Mouse (Mus musculus) midbrain, embryonic 13.5 days (tissue): ENCODE measurements around the gene Zfp658. TPM values are rescaled to one million over a fixed set of nuclear protein-coding genes. Genes with fewer than 3 reads are reported as not detected.
A peak's percentile ranks its signal among the peaks of the same experiment; 100 is the strongest.

Source experiments
- ATAC-seq: fragments of 200-750 bp; cut with Nextera tagmentation; 2 replicates; pipeline ENCODE4 v1.8.0; 2017; ENCODE audit warnings: mild to moderate bottlenecking, moderate TSS enrichment, moderate library complexity
- H3K27ac ChIP-seq: fragments of 300-500 bp; sonication (generic); 2 replicates; pipeline ENCODE4 v1.5.1; 2015; ENCODE audit warnings: inconsistent platforms, mild to moderate bottlenecking, moderate library complexity
- H3K27me3 ChIP-seq: fragments of 300-500 bp; sonication (generic); 2 replicates; pipeline ENCODE4 v1.6.1; 2015; ENCODE audit warnings: mild to moderate bottlenecking, inconsistent platforms
- H3K36me3 ChIP-seq: fragments of 300-500 bp; sonication (generic); 2 replicates; pipeline ENCODE4 v1.6.1; 2015; ENCODE audit warnings: mild to moderate bottlenecking, inconsistent platforms
- H3K4me1 ChIP-seq: fragments of 300-500 bp; sonication (generic); replicated peaks from 2 replicates; pipeline ENCODE4 v1.6.1; 2015; ENCODE audit warnings: inconsistent platforms
- H3K4me2 ChIP-seq: fragments of 300-500 bp; sonication (generic); replicated peaks from 2 replicates; pipeline ENCODE4 v1.6.1; 2015; ENCODE audit warnings: moderate library complexity, mild to moderate bottlenecking, inconsistent platforms
- H3K4me3 ChIP-seq: fragments of 300-500 bp; sonication (generic); replicated peaks from 2 replicates; pipeline ENCODE4 v1.5.1; 2015; ENCODE audit warnings: mild to moderate bottlenecking, inconsistent platforms
- H3K9ac ChIP-seq: fragments of 300-500 bp; sonication (generic); replicated peaks from 2 replicates; pipeline ENCODE4 v1.6.1; 2015; ENCODE audit warnings: mild to moderate bottlenecking, inconsistent platforms
- H3K9me3 ChIP-seq: fragments of 300-500 bp; sonication (generic); 2 replicates; pipeline ENCODE4 v1.6.1; 2016; ENCODE audit warnings: mild to moderate bottlenecking, inconsistent platforms
- WGBS: fragments of 180-500 bp; shearing (Covaris S2); methylation state at CpG from one replicate; pipeline ENCODE4 v1.1.7; 2015; 5-methylcytosine and 5-hydroxymethylcytosine counted together
- polyA plus RNA-seq: library from polyadenylated mRNA; unstranded; fragments of >200 nt; fragmentation: Nextera tagmentation; extraction: Ambion mirVana; gene quantifications from 2 replicates; pipeline ENCODE4 v1.2.1, GENCODE M21; 2015

Zfp658 gene
- polyA plus RNA-seq, 1 experiment from 2014 or later = 11.1 TPM

- H3K9ac ChIP-seq = no peak overlapping the region
- 45% methylated on average over 5 of the region's 5 CpGs for WGBS
- no peak overlapping the region for H3K4me2 ChIP-seq
- no peaks in the 10 kb centered on the region for H3K27me3 ChIP-seq
- no peaks in the 10 kb centered on the region for H3K9me3 ChIP-seq
- ATAC-seq = no peak
- no peaks in the 10 kb centered on the region for H3K4me1 ChIP-seq
- H3K4me3 ChIP-seq = no peak overlapping the region
- no peak overlapping the region for H3K27ac ChIP-seq
- no peaks in the 10 kb centered on the region for H3K36me3 ChIP-seq
Observed at GRCm38 (mm10) chr7:43547666-43548065, 14.4 kb upstream of the Zfp658 start.

GRCm38 (mm10) chr7:43548206-43548605, 13.8 kb upstream of the Zfp658 start:
- no peak overlapping the region for H3K27ac ChIP-seq
- no peaks in the 10 kb centered on the region for H3K4me1 ChIP-seq
- no peak overlapping the region for H3K9ac ChIP-seq
- no peaks in the 10 kb centered on the region for H3K9me3 ChIP-seq
- no peaks in the 10 kb centered on the region for H3K36me3 ChIP-seq
- no peak overlapping the region for H3K4me3 ChIP-seq
- H3K4me2 ChIP-seq = no peak overlapping the region
- no peaks in the 10 kb centered on the region for H3K27me3 ChIP-seq
- WGBS = 85% methylated on average over 4 of the region's 4 CpGs
- ATAC-seq = no peak

DNA sequence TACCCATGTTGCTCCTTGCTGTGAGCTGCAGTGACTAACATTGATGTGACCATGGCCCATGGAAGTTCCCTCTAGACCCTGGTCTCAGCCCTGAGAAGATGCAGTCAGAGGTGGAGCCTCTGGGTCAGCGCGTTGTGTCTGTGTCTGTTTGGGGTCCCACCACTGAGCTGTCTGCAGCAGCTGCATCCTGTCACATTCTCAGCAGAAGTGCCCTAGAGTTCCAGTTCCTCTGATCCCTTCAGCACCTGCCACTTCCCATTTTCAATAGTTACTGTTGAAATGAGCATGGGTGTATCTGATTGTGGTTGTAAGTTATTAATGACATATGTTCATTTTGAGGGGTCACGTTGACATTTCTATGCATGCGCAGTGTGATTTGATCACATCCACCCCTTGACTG, 8.9 kb upstream of the Zfp658 start:
- ATAC-seq = no peak
- Histone ChIP-seq H3K36me3 (no peaks in the 10 kb centered on the region), H3K4me1 (no peaks in the 10 kb centered on the region), H3K9me3 (no peaks in the 10 kb centered on the region), H3K27me3 (no peaks in the 10 kb centered on the region), H3K4me2 (no peak overlapping the region), H3K4me3 (no peak overlapping the region), H3K9ac (no peak overlapping the region), H3K27ac (no peak overlapping the region)
- 92% methylated on average over 4 of the region's 4 CpGs for WGBS

- Histone ChIP-seq H3K27ac (no peak overlapping the region), H3K9ac (no peak overlapping the region), H3K4me2 (no peak overlapping the region), H3K36me3 (no peaks in the 10 kb centered on the region), H3K4me1 (no peaks in the 10 kb centered on the region), H3K27me3 (no peaks in the 10 kb centered on the region), H3K4me3 (no peak overlapping the region), H3K9me3 (no peaks in the 10 kb centered on the region)
- WGBS = 85% methylated on average over 3 of the region's 3 CpGs
- ATAC-seq = no peak
Observed at GRCm38 (mm10) chr7:43554550-43554949, 7.5 kb upstream of the Zfp658 start.

DNA sequence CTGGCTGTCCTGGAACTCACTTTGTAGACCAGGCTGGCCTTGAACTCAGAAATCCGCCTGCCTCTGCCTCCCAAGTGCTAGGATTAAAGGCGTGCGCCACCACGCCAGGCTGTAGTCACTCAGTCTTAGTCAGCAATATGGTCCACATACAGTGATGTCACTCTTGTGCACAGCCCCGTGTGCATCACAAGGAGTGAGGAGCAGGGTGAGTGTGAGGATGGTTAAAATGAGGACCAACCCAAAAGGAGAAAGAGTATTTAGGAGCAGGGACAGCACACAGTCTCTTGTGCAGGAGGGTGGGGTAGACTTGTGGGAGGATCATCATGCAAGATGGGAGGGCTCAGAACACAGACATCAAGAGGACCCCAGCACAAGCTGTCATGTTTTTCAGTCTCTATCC, 6.7 kb upstream of the Zfp658 start:
- Histone ChIP-seq H3K4me1 (no peaks in the 10 kb centered on the region), H3K4me2 (no peak overlapping the region), H3K36me3 (no peaks in the 10 kb centered on the region), H3K9me3 (no peaks in the 10 kb centered on the region), H3K27me3 (no peaks in the 10 kb centered on the region), H3K9ac (no peak overlapping the region), H3K27ac (no peak overlapping the region), H3K4me3 (no peak overlapping the region)
- no peak for ATAC-seq
- 92% methylated on average over 5 of the region's 5 CpGs for WGBS

DNA sequence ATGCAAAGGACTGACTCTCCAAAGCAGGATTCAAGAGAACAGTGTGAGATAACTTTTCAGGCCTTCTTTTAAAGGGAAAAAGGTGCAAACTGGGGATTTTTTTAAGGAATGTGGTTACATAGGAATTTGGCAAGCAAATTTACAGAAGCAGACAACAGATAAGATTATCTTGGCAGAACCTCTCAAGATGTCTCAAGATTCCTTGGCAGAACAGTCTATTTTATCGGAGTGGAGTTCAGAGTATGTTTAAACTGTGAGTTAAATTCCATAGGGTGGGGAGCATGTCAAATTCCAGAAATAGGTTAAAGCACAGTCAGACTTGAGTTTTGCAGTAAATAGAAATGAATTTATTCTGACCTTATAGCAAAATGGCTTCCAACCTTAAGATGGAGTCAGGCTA, 5.2 kb upstream of the Zfp658 start:
- H3K36me3 ChIP-seq = no peaks in the 10 kb centered on the region
- no peak overlapping the region for H3K4me3 ChIP-seq
- H3K27ac ChIP-seq = no peak overlapping the region
- H3K4me1 ChIP-seq = no peaks in the 10 kb centered on the region
- 95% methylated on average over 1 of the region's 1 CpGs for WGBS
- H3K27me3 ChIP-seq = no peaks in the 10 kb centered on the region
- no peak overlapping the region for H3K9ac ChIP-seq
- no peak overlapping the region for H3K4me2 ChIP-seq
- ATAC-seq = no peak
- H3K9me3 ChIP-seq = no peaks in the 10 kb centered on the region

DNA sequence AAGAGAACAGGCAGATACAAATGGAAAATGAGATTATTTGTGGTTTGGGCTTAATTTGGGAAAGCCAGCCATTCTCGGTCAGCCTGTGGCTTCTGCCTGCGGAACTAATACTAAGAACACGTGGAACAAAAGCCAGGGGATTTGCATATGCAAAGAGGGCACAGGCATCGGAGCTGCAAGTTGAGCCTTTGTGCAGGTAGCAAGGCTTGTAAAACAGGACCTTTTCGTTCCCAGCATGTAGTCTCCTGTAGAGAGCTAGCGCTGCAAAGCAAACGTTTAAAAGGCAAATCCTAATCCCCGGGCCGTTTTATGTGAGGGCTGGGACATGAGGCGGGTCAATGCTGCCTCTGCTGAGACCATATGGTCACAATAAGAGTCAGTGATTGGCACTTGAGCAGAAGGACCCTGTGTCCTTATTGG, 605 bp downstream of the Zfp658 start:
- WGBS = under 1% methylated on average over 10 of the region's 10 CpGs
- H3K36me3 ChIP-seq = peaks cover 30% of the 10 kb centered on the region
- H3K27ac ChIP-seq = peak overlapping the region; percentile 93
- ATAC-seq = peak; percentile 41
- no peaks in the 10 kb centered on the region for H3K9me3 ChIP-seq
- H3K27me3 ChIP-seq = no peaks in the 10 kb centered on the region
- peak overlapping the region; percentile 72 for H3K4me3 ChIP-seq
- H3K4me1 ChIP-seq = peaks cover 22% of the 10 kb centered on the region
- H3K4me2 ChIP-seq = peak overlapping the region; percentile 63
- H3K9ac ChIP-seq = peak overlapping the region; percentile 77

GRCm38 (mm10) chr7:43563300-43563699, 1.2 kb downstream of the Zfp658 start:
- Histone ChIP-seq H3K9ac (peak overlapping the region; percentile 77), H3K36me3 (peaks cover 36% of the 10 kb centered on the region), H3K4me1 (peaks cover 22% of the 10 kb centered on the region), H3K4me3 (peak overlapping the region; percentile 72), H3K27ac (peak overlapping the region; percentile 93), H3K9me3 (no peaks in the 10 kb centered on the region), H3K27me3 (no peaks in the 10 kb centered on the region), H3K4me2 (peak overlapping the region; percentile 63)
- 55% methylated on average over 6 of the region's 6 CpGs for WGBS
- no peak for ATAC-seq

DNA sequence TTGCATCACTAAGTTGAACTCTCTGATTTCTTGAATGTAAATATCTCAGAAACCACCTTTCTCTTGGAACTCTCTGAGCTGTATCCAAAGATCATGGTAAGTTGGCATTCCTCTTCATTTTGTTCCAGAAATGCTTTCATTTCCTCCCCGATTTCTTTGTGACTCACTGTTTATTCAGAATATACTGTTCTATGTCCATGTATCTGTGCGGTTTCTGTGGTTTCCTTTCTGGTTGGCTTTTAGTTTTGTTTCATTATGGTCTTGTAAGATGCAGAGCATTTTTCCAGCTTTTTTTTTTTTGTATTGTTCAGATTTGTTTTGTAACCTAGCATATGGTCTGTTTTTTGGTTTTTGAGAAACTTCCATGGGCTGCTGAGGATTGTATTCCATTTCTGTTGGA, 9.2 kb downstream of the Zfp658 start:
- Histone ChIP-seq H3K9me3 (no peaks in the 10 kb centered on the region), H3K9ac (no peak overlapping the region), H3K4me1 (no peaks in the 10 kb centered on the region), H3K4me3 (no peak overlapping the region), H3K4me2 (no peak overlapping the region), H3K27ac (no peak overlapping the region), H3K27me3 (no peaks in the 10 kb centered on the region), H3K36me3 (peaks cover 83% of the 10 kb centered on the region)
- no peak for ATAC-seq
- WGBS = 97% methylated on average over 2 of the region's 2 CpGs

DNA sequence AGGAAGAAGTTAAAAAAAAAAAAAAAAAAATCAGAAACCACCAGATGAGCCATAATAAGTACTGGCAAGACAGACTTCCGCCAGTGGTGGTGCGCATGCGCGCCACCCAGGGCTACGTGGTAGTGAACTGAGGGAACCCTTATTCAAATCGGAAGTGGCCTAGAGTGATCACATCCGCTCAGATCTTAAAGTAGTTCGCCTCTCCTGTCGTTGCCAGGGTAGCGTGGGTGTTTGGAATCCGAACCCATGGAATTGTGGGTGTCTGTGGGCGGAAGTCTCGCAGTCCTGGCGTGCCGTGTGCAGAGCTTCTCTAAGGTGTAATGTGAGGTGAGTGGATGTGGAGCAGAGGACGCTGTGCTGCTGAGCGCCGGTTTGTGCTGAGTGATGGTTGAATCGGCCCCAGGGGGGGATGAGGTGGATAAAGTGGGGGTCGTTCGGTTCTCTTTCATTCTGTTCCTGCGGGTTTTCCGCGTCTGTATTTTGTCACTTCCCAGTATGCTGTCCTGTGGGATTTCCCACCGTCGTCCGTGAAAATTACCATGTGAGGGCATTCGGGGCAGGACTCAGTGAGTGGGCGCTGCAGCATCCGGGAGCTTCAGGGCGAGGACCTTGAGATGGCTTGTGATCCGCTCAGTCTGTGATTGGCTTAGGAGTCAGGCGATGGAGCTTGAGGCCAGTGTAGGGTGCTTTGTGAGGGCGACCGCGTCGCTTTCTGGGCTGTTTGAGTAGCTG, 17.6 kb downstream of the Zfp658 start, which contains the start of gene Zfp719:
Gene Zfp719, plus strand, starts transcription at position 171 of the 732 bp plus-strand sequence.
- Histone ChIP-seq H3K36me3 (peaks cover 20% of the 10 kb centered on the region), H3K9me3 (no peaks in the 10 kb centered on the region), H3K27me3 (no peaks in the 10 kb centered on the region), H3K4me3 (peak within 1 kb of the TSS; percentile 77), H3K4me1 (peaks cover 30% of the 10 kb centered on the region), H3K9ac (peak within 1 kb of the TSS; percentile 89), H3K27ac (peak within 1 kb of the TSS; percentile 91), H3K4me2 (peak within 1 kb of the TSS; percentile 80)
- peak; percentile 99 for ATAC-seq
- WGBS = under 1% methylated on average over 37 of the region's 37 CpGs

DNA sequence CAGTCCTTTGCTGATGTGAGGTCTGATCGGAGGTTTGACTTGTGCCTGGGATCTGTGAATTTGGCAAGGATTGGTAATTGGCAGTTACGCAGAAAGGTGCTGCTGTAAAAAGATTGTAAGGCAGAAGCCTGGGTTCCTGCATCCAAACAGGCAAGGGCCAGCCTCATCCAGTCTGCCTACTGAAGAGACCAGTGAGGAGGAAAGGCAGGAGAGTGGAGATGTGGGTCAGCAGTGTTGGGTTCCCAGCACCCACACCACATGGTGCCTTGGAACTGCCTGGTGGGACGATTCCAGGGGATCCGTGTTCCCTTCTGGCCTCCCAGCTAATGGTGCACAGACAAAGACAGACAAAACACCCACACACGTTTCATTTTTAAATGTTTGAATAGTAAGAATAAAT, 18.5 kb downstream of the Zfp658 start:
- Histone ChIP-seq H3K9me3 (no peaks in the 10 kb centered on the region), H3K4me1 (peaks cover 30% of the 10 kb centered on the region), H3K4me3 (peak overlapping the region; percentile 77), H3K36me3 (peaks cover 23% of the 10 kb centered on the region), H3K27me3 (no peaks in the 10 kb centered on the region), H3K4me2 (peak overlapping the region; percentile 80), H3K9ac (peak overlapping the region; percentile 89), H3K27ac (peak overlapping the region; percentile 91)
- 66% methylated on average over 5 of the region's 5 CpGs for WGBS
- no peak for ATAC-seq

DNA sequence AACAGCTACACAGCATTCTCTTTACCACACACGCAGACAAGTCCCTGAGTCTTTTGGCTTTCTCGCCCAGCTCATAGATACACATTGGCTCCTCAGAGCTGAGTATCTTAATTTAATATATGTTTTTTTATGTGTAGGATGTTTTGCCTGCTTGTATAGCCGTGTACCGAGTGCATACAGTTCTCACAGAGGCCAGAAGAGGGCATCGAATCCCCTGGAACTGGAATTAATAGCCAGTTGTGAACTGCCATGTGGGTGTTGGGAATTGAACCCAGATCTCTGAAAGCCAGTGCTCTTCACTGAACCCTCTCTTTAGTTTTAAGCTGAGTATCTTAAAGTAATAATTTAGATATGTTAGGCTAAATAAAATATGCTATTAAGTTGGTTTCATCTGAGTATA, 22.7 kb downstream of the Zfp658 start:
- H3K4me2 ChIP-seq = no peak overlapping the region
- H3K9ac ChIP-seq = no peak overlapping the region
- H3K4me3 ChIP-seq = no peak overlapping the region
- no peak for ATAC-seq
- no peaks in the 10 kb centered on the region for H3K27me3 ChIP-seq
- 95% methylated on average over 5 of the region's 5 CpGs for WGBS
- no peaks in the 10 kb centered on the region for H3K9me3 ChIP-seq
- peaks cover 26% of the 10 kb centered on the region for H3K4me1 ChIP-seq
- H3K36me3 ChIP-seq = peaks cover 60% of the 10 kb centered on the region
- H3K27ac ChIP-seq = no peak overlapping the region

- ATAC-seq = no peak
- Histone ChIP-seq H3K4me3 (no peak overlapping the region), H3K27ac (no peak overlapping the region), H3K9me3 (no peaks in the 10 kb centered on the region), H3K9ac (no peak overlapping the region), H3K36me3 (no peaks in the 10 kb centered on the region), H3K4me1 (peaks cover 16% of the 10 kb centered on the region), H3K4me2 (no peak overlapping the region), H3K27me3 (no peaks in the 10 kb centered on the region)
- WGBS = 12% methylated on average over 5 of the region's 5 CpGs
Observed at GRCm38 (mm10) chr7:43601884-43602283, 39.8 kb downstream of the Zfp658 start.
